Mouse (Mus musculus) frontal cortex, adult 2 months (tissue): ENCODE measurements around the gene Pfkfb3. TPM values are rescaled to one million over a fixed set of nuclear protein-coding genes. Genes with fewer than 3 reads are reported as not detected.

ENCODE experiments used
- DNase-seq, 2 experiments: peaks; one replicate each; pipeline ENCODE4 v3.0.0; 2022; ENCODE audit warnings: low spot score in 1 of 2; ENCODE audit errors: extremely low spot score in 1 of 2
- polyA plus RNA-seq: library from polyadenylated mRNA; depleted of rRNA; stranded (reverse); fragments of >200 nt; gene quantifications from 2 replicates; pipeline ENCODE4 v1.2.3, GENCODE M21; 2012; rRNA removed

The Pfkfb3 gene
- polyA plus RNA-seq, 1 experiment, result 20.1 TPM

- DNase-seq, result no peak
Observed at GRCm38 (mm10) chr2:11441864-11442263, 112.0 kb downstream of the Pfkfb3 start.

GRCm38 (mm10) chr2:11438231-11438954 lies 115.5 kb downstream of the Pfkfb3 start:
- no peak for DNase-seq

- DNase-seq, result no peak
Observed at GRCm38 (mm10) chr2:11436353-11436752, 117.5 kb downstream of the Pfkfb3 start.

GRCm38 (mm10) chr2:11433353-11433752 lies 120.5 kb downstream of the Pfkfb3 start:
- no peak for DNase-seq

- DNase-seq, result peak; percentile 86 to 91
Observed at GRCm38 (mm10) chr2:11429538-11429937, 124.3 kb downstream of the Pfkfb3 start.

GRCm38 (mm10) chr2:11428621-11429020 lies 125.3 kb downstream of the Pfkfb3 start:
- no peak for DNase-seq

GRCm38 (mm10) chr2:11427596-11427995 lies 126.3 kb downstream of the Pfkfb3 start:
- no peak for DNase-seq

- no peak for DNase-seq
Observed at GRCm38 (mm10) chr2:11426379-11426778, 127.5 kb downstream of the Pfkfb3 start.

- DNase-seq, result peak in 1 of 2 experiments; percentile 44
Observed at GRCm38 (mm10) chr2:11425421-11426131, 128.3 kb downstream of the Pfkfb3 start.

- peak; percentile 29 to 56 for DNase-seq
Observed at GRCm38 (mm10) chr2:11424252-11424651, 129.6 kb downstream of the Pfkfb3 start.

- peak; percentile 55 to 72 for DNase-seq
Observed at GRCm38 (mm10) chr2:11423421-11423820, 130.5 kb downstream of the Pfkfb3 start.

GRCm38 (mm10) chr2:11422384-11422783 lies 131.5 kb downstream of the Pfkfb3 start:
- DNase-seq, result no peak

Other genes starting within 250 kb of the Pfkfb3 start
- 103 and 109 TPM in 2 replicates for gene Rbm17, start 50.1 kb upstream of the Pfkfb3 start, polyA plus RNA-seq
- gene Gm17490, start 72.2 kb upstream of the Pfkfb3 start, polyA plus RNA-seq, result not detected in 2 replicates
- 0.20 and 0.25 TPM in 2 replicates for gene Il2ra, start 88.7 kb upstream of the Pfkfb3 start, polyA plus RNA-seq
- 14.7 and 16.7 TPM in 2 replicates for gene Il15ra, start 151.2 kb upstream of the Pfkfb3 start, polyA plus RNA-seq
- 91.4 and 95.3 TPM in 2 replicates for gene Fbh1, start 223.5 kb upstream of the Pfkfb3 start, polyA plus RNA-seq
- 105 and 114 TPM in 2 replicates for gene Ankrd16, start 223.8 kb upstream of the Pfkfb3 start, polyA plus RNA-seq